Mouse (Mus musculus) kidney, postnatal 4 days (tissue): ENCODE measurements at regions not wholly inside any gene's neighbourhood (a gene's known extent, or its start where the extent isn't known, plus 50 kb on each side); places are given as distances from the start of the nearest gene placed in this dataset.

Experiments used
- DNase-seq, 2 experiments: peaks; one replicate each; pipeline ENCODE4 v3.0.0; 2021; ENCODE audit warnings: mixed read lengths in 2 of 2

DNA sequence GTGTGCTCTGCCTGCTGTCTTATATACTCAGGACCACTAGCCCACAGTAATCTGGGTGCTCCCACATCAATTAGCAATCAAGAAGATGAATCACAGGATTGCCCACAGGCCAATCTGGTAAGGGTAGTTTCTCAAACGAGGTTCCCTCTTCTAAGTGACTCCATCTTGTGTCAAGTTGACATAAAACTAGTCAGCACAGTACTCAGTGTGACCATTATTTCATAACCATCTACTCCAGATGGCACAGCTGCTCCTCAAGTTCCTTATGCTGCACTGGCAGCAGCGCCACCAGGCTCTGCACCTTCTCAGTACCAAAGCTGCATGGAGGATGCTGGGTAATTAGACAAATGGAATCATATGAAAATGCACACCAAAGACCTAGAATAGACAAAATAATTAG is 175.6 kb upstream of the B3galt2 start:
- no peak for DNase-seq

DNA sequence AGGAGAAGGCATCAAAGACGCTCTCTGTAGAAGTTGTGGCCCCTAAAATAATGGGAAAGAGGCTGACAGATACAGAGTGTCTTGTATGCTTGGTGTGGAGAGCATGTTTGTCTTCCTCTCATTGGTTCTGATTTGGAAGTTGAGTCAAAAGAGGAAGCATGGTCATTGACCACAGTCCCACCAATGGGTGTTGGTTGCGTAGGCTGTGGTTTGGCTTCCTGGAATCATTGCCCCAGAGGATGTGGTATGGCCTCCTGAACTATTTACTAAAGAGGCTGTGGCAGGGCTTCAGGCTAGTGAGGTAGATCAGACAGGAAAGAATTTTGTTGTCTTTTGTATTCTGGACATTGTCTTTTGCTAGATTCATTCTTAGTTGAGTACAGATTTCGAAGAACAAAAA is 174.4 kb upstream of the B3galt2 start:
- no peak for DNase-seq

DNA sequence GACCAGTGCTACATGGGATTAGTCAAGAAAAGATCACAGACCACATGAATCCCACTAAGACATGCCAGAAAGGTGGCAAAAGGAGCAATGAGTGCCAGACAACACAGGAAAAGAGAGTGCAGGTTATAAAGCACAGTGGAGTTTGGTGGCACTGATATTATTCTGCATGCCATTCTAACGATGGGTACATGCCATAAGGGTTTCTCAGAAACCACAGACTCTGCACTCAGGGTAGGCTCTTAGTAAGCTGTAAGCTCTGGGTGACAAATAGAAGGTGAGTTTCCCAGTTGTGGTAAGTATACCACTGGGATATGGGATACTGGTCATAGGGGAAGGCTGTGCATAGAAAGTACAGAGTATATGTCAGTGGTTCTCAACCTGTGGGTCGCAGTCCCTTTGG is 165.1 kb upstream of the B3galt2 start:
- no peak for DNase-seq

DNA sequence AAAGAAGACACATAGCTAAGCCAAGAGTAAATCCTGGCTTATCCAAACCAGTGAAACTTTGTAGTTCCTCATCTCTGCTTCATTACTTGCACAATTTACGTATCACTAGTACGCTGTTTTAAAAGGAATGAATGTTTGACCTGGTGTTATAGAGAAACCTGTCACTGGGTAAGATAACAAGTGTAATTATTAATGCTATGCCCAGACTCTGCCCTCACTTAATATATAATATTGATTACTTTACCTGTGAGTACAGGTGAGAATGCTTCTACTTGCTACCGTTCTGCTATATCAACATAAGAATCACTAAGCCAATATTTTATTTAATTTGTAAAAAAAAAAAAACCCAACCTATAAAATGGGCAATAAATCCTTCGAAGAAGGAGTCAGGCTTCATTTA is 157.1 kb upstream of the B3galt2 start:
- DNase-seq: no peak

DNA sequence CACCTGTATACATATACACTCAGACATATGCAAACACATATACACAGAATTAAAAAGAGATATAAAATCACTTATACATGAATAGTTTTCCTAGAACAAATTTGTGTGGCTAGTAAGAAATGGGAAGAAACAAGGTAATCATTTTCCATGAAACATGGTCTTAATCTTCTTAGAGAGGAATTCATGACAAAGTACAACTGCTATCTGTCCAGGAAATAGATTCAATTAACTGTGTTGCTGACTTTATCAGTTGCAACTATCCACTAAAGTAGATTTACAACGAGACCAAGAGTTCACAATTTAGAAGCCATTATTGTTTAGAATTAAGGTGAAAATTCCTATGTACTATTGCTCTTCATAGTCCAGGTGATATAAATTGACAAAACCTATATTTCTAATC is 155.5 kb upstream of the B3galt2 start:
- no peak for DNase-seq

DNA sequence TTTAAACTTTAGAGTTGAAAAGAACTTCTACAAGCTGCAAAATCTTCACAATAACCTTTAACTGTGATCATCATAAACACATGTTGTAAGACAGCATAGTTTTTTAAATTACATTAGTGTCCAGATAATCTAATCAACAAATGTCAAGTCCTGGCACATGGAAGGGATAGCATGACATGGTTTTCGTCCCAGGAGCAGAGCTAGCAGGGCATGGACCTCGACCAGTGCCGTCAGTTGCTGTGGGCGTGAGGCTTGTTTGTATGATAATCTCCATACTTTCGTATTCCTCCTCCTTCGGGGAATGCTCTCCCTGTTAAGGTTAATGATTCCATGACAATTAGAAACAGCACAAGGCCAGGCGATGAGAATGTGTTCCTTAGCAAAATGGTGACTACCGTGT is 143.4 kb upstream of the B3galt2 start:
- DNase-seq: no peak

DNA sequence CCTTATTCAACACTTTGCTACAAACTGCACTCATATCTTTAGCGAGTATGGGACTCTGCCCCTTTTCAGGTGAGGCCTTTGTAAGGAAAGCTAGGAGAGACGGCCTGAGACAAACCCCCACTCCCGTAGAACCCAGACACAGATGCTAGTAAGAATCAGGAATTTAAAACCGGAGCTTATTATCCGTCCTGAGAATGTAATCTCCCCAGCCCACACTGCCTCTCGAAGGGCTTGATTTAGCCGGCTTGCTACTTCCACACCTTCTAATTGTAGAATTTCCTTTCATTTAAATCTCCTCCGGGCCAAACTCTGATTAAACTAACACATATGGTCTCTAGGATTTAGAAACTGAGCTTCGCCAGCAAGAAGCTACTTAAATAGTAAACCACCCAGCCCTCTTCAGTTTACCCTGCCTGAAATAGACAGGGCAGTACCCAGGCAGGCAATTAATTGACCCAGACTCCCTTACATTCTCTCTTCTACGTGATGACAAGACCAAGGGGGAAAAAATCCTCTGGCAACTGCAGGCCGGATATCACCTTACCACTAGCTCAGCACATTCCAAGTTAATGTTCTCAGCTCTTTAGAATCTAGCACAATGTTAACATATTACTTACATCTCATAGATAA is 136.9 kb upstream of the B3galt2 start:
- DNase-seq: peak; percentile 4 to 21

DNA sequence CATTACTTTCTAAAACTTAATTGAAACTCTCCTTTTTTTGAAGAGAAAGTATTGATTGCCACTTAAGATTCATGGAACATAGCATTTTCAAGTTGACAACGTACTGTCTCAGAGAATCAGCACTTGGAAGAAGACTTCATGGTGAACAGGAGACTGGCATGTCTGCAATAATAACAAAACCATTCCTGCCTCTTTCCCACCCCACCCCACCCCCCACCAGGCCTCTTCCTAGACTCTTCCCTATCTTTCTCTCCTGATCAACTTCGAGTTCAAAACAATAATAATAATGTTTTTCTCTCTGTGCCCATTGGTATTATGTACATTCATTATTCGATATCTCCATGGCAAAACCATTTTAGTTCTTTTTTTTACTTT is 136.4 kb upstream of the B3galt2 start:
- DNase-seq: no peak

DNA sequence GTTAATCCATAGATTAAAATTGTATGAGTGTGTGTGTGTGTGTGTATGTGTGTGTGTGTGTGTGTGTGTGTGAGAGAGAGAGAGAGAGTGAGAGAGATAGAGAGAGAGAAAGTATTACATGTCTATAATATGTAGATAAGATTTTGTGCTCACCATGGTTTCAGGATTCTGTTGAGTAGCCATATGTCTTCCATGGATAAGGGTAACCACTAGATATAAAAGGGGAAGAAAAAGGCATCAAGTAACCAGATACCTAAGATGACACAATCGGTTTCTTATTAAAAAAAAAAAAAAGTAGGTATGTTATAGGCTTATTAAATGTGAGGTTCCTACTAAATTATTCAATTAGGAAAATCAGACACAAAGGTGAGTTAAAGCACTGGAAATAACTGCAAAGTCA is 135.1 kb upstream of the B3galt2 start:
- no peak for DNase-seq

DNA sequence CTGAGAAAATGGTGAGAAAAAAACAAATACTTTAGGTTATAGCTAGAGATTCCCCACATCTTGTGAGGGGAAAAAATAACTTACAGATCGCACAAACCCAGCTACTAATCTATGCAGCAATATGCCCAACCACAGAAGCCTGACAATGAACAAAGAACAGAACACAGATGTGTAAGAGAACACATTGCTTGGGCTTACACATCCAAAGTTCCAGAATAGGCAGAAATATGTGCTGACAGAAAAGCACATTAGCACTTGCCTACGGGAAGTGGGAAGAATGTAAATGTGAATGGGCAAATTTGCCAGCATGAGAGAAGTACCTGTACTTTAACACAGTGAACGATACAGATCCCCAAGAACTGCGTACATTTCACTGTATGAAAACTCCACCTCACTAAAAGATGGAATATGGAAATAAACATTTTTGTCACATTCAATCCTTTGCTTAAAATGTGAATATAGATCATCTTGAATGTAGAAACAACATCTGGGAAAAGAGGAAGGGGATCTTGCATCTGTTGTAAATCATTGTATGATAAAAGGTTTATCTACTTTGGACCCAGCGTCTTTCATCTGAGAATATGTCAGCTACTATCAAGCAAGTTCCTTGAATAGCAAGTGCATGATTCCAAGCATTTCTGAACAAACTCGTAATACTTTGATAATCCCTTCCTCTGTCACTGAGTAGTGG is 116.5 kb upstream of the B3galt2 start:
- no peak for DNase-seq

DNA sequence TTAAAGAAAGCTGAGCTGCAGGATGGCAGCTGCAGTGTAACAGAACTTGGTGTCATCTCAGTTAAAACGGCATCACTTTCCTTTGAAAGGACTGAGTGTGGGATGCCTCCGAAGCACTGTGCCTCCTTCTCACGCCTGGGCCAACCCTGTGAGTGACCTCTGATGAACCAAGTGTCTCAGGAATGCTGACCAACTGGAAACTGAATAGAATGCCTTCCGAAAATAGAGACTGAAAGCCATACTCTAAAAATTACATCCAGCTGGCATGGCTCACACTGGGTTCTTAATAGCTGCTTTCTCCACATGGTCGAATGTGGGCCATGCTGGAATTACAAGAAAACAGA is 116.0 kb upstream of the B3galt2 start:
- peak in 1 of 2 experiments; percentile 4 for DNase-seq

DNA sequence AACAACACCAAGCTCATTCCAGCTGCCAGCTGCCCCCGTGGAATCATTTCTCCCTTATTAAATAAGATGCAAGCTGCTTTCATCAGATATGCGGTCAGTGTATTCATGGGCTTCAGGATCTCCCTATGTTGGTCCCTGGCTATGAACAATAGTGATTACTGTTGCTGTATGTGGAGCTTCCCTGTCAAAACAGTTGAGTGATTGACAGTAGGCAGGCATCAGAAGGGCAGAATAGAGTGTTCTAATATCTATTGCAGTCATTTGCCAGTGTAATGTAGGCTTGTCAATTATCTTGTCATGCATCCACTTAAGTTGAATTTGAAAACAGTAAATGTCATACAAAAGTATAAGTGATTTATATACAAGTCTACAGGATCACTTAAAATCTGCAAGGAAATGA is 100.2 kb upstream of the B3galt2 start:
- no peak for DNase-seq

DNA sequence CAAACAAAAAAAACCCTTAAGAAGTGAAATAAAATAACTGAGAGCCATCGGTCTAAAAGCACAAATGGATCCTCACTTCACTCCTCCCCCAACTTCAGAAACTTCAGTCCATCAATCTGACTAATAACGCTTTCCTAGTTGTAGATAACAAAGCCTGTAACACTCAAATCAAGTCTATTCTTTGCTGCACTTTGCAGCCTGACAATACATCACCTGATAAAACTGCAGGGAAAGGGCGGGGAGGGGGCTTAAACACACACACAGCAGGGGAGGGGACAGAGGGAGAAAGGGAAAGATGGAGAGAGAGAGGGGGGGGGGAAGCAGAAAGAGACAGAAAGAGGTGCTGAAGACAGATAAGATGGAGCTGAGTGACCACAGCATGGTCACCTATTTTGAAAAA is 99.8 kb upstream of the B3galt2 start:
- no peak for DNase-seq
